Mouse (Mus musculus): ENCODE data around the gene Chchd2. TPM values are rescaled to one million over a fixed set of nuclear protein-coding genes. Genes with fewer than 3 reads are reported as not detected.

Chchd2 gene
- total RNA-seq, 2 experiments from 2014 or later = 609 to 675 TPM

DNA sequence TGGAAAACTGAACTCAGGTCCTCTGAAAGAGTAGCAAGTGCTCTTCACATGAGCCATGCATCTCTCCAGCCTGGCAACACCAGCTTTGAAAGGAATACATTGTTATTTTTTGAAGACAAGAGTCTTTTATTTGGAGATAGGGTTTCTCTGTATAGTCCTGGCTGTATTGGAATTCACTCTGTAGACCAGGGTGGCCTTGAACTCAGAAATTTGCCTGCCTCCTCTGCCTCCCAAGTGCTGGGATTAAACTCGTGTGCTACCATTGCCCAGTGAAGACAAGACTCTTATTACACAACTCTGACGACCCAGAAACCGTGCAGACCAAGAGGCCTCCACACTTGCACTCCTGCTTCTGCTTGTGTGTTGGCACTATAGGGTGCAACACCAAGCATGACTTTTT is 7.4 kb downstream of the Chchd2 start:
- no peak for DNase-seq (ENCODE audit: low spot score)

- DNase-seq (ENCODE audit: low spot score) = peak; percentile 90
Measured at GRCm38 (mm10) chr5:129878946-129879345, 8.3 kb downstream of the Chchd2 start.

GRCm38 (mm10) chr5:129877731-129878455 is 9.4 kb downstream of the Chchd2 start:
- peak; percentile 83 for DNase-seq (ENCODE audit: low spot score)

DNA sequence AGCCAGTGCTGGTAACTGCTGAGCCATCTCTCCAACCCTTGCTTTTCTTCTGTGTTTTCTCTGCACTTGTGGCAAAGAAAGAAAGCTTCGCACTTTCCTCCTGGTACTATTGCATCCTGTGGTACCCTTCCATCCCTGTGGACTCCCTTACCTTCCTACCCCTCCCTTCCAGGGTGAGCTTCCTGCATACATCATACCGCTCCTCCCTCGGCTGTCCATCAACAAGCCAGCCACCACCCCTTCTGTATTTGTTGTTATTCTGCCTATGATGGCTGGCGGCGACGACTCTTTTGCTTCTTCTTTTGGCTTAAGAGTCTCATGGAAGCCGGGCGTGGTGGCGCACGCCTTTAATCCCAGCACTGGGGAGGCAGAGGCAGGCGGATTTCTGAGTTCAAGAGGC is 12.2 kb downstream of the Chchd2 start:
- DNase-seq (ENCODE audit: low spot score) = no peak

DNA sequence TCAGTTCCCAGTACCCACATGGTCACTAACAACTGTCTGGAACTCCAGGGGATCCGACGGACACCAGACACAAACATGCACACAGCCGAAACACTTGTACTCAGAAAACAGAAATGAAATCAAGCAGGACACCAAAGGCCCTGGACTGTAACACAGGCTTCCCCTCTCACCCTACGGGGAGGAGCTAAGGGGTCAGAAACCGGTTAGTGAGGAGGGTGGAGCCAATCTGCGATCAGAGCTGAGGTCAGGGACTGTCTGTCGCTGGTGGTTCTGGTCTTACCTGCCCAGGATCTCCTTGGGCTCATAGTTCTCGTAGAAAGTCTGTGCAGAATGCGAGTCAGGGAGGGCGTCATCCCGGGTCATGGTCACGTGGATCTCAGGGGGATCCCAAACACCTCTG is 13.3 kb downstream of the Chchd2 start:
- DNase-seq (ENCODE audit: low spot score) = no peak

- peak; percentile 55 for DNase-seq (ENCODE audit: low spot score)
Measured at GRCm38 (mm10) chr5:129871238-129871637, 16.0 kb downstream of the Chchd2 start.

GRCm38 (mm10) chr5:129869238-129869995 is 17.9 kb downstream of the Chchd2 start:
- no peak for DNase-seq (ENCODE audit: low spot score)

GRCm38 (mm10) chr5:129865841-129866240 is 21.4 kb downstream of the Chchd2 start:
- DNase-seq (ENCODE audit: low spot score) = peak; percentile 31

DNA sequence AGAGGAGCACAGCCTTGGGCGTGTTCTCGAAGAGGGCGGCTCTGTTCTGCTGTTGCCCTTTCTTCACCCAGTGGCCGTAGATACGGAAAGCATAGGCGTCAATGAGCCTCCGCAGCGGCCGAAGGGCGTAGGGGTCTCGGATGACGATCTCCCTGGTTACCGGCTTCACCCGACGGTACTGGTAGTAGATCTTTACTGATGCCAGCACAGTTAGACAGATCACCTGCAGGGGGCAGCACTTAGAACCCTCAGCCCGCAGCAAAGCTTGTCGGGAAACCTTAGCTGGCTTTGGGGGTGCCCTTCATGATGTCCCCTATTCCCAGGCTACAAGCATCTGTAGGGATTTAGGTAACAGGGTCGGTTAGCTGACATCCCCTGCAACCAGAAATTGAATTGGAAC is 22.8 kb downstream of the Chchd2 start:
- peak; percentile 55 for DNase-seq (ENCODE audit: low spot score)

DNA sequence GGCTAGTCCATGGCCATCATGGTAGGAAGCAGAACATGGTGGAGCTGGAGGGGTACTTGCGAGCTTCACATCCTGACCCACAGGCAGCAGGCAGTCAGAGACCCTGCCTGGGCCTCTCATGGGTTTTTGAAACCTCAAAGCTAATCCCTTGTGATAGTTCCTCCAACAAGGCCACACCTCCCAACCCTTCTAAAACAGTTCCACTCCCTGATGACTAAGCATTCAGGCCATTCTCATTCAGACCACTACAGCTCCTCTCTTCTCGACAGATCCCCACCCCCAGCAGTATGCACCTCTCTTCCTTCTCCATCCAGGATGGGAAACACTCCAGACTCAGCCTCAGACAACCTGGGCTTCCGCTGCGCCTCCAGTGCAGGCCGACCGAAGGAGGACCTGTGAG is 24.9 kb downstream of the Chchd2 start:
- no peak for DNase-seq (ENCODE audit: low spot score)

DNA sequence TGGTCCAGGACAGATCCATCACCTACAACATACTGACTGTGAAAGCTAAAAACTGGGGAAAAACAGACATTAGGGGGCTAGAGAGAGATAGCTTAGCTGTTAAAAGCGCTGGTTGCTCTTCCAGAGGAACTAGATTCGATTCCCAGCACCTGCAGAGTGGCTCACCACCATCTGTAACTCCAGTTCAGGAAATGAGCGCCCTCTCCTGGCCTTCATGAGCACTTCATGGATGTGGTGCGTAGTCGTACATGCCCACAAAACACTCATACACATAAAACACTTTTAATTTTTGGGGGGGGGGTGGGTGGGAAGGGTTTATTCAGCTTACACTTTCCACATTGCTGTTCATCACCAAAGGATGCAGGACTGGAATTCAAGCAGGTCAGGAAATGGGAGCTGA is 30.9 kb downstream of the Chchd2 start:
- DNase-seq (ENCODE audit: low spot score) = no peak

DNA sequence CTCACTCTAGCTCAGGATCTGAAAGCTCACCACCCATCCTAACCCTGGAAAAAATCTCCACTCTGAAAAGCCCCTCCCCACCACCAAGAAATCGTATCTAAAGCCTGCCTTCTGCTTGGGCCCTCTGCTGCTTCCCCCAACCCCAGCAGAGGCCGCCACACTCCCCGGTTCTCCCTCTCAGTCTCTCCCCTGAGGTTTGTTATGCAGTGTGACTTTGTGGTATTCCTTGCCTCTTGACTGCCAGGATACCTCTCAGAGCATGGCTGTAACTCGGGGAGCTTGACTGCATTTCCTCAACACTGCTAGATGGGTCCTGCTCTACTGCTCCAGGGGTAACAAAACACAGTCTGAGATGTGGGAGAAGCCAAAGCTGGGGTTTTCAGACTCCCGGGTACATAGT is 32.1 kb downstream of the Chchd2 start:
- no peak for DNase-seq (ENCODE audit: low spot score)

- DNase-seq (ENCODE audit: low spot score) = no peak
Measured at GRCm38 (mm10) chr5:129847558-129847820, 39.8 kb downstream of the Chchd2 start.

DNA sequence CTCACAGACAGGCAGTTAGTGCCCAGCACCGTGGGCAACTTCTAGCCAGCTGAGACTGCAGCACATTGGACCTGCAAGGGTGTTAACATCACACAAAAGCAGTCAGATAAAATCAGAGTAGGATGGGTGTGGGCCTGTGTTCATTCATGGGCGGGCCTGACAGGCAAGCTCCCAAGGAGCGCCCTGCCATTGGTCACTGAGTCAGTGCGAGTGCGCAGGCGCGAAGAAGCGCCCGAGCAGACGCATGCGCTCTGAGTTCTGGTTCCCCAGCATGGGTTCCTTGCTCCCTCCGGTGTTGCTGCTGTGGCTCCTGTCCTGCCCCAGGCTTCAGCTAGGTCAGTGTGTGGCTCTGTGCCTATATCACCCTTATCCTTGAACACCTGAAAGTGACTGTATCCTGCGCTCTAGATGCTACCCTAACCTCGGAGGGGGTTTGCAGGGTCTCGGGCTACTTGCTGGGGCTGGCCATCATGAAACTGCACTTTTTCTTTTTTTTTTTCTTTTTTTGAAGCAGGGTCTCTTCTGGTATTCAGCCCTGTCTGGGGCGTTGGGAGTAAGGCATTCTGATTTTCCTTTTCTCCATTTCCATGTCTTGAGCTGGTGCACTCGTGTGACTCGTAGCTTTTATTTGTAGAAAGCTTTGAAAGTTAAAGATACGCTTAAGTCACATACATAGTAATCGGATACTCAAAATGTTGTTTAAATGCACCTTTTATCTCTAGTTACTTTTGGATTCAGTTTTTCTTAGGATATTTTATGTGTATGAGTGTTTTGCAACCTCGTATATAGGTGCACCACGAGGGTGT is 40.3 kb downstream of the Chchd2 start, which contains the start of gene Sumf2:
Gene Sumf2, plus strand, starts transcription at position 235 of the 806 bp plus-strand sequence.
- DNase-seq (ENCODE audit: low spot score) = peak; percentile 96

DNA sequence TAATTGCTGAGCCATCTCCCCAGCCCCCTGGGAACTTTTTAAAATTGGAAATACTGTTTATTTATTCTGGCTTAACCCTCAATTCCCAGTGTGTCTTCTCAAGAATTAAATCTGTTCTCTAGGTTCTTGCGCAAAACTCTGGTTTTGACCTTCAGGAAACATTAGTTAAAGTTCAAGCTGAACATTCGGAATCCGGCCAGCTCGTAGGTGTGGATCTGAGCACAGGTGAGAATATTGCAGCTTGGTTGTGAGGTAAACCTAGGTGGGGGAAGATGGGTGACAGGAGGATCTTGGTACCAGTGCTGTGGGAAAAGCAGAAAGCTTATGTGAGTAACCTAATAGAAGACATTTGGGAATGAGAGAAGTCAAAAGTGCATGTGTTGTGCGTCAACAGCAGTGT is 42.4 kb downstream of the Chchd2 start:
- no peak for DNase-seq (ENCODE audit: low spot score)

Other genes with a start within 250 kb of the Chchd2 start
- 1 to 10 TPM; 1.9 to 2.0 TPM for gene Zfp11, start 217.4 kb downstream of the Chchd2 start, total RNA-seq (2021)
- not detected for gene Sept14, start 179.0 kb downstream of the Chchd2 start, total RNA-seq (2021)
- gene Mrps17, start 172.0 kb downstream of the Chchd2 start, total RNA-seq (2021) = 10 to 100 TPM; 58.3 to 61.5 TPM
- gene Nipsnap2, start 162.4 kb downstream of the Chchd2 start, total RNA-seq (2021) = 100 to 1,000 TPM; 539 to 562 TPM
- gene Psph, start 100.0 kb downstream of the Chchd2 start, total RNA-seq (2021) = 10 to 100 TPM; 13.2 to 14.4 TPM
- gene Sumf2, start 40.5 kb downstream of the Chchd2 start, total RNA-seq (2021) = 10 to 100 TPM in 1 of 2 experiments, 1 to 10 TPM in 1; 5.8 to 10.1 TPM
- gene Zbed5, start 8.3 kb upstream of the Chchd2 start, total RNA-seq (2021) = under 1 TPM; 0.32 to 0.64 TPM
- gene Phkg1, start 11.1 kb upstream of the Chchd2 start, total RNA-seq (2021) = 100 to 1,000 TPM; 297 to 369 TPM
- under 1 TPM; 0.41 to 0.47 TPM for gene Nupr1l, start 21.1 kb upstream of the Chchd2 start, total RNA-seq (2021)
- gene Vkorc1l1, start 54.5 kb upstream of the Chchd2 start, total RNA-seq (2021) = 10 to 100 TPM; 21.5 to 21.9 TPM
- gene Gusb, start 115.6 kb upstream of the Chchd2 start, total RNA-seq (2021) = 1 to 10 TPM; 7.4 to 8.1 TPM
- 10 to 100 TPM in 1 of 2 experiments, 1 to 10 TPM in 1; 8.8 to 12.4 TPM for gene Asl, start 141.8 kb upstream of the Chchd2 start, total RNA-seq (2021)
- gene Crcp, start 141.8 kb upstream of the Chchd2 start, total RNA-seq (2021) = 10 to 100 TPM; 19.3 to 20.3 TPM
- gene Tpst1, start 185.9 kb upstream of the Chchd2 start, total RNA-seq (2021) = 1 to 10 TPM; 3.3 to 4.1 TPM

Measured in gastrocnemius, adult 18-20 months (tissue).